Mouse (Mus musculus) embryonic fibroblast, embryonic 13.5 days (primary cell): ENCODE results near the gene Ttc27. TPM values are rescaled to one million over a fixed set of nuclear protein-coding genes. Genes with fewer than 3 reads are reported as not detected.

Experiments used
- H3K27ac ChIP-seq: 2 replicates; pipeline ENCODE4 v1.5.1; 2012; ENCODE audit warnings: low read length, control low read depth, inconsistent platforms; ENCODE audit not compliant: insufficient read depth
- H3K4me1 ChIP-seq: 2 replicates; pipeline ENCODE4 v1.6.1; 2011; ENCODE audit warnings: low read length; ENCODE audit not compliant: control insufficient read depth, insufficient read depth
- H3K4me3 ChIP-seq: 2 replicates; pipeline ENCODE4 v1.5.1; 2011; ENCODE audit warnings: mild to moderate bottlenecking, control low read depth, low read length; ENCODE audit not compliant: insufficient read depth
- CTCF ChIP-seq: IDR thresholded peaks from 2 replicates; pipeline ENCODE4 v1.5.1; 2011; ENCODE audit warnings: mild to moderate bottlenecking, control low read depth, low read length, moderate library complexity, borderline replicate concordance; ENCODE audit not compliant: insufficient read depth
- POLR2A ChIP-seq: IDR thresholded peaks from 2 replicates; pipeline ENCODE4 v1.6.1; 2011; ENCODE audit warnings: low read depth, mild to moderate bottlenecking, control low read depth, low read length, moderate library complexity
- polyA plus RNA-seq: library from polyadenylated mRNA; stranded (reverse); fragments of >200 nt; gene quantifications from 2 replicates; pipeline ENCODE4 v1.2.4, GENCODE M21; 2011; ENCODE audit warnings: low read depth; ENCODE audit not compliant: missing spikeins, insufficient read length

Ttc27 gene
- polyA plus RNA-seq, 1 experiment: 25.6 TPM

DNA sequence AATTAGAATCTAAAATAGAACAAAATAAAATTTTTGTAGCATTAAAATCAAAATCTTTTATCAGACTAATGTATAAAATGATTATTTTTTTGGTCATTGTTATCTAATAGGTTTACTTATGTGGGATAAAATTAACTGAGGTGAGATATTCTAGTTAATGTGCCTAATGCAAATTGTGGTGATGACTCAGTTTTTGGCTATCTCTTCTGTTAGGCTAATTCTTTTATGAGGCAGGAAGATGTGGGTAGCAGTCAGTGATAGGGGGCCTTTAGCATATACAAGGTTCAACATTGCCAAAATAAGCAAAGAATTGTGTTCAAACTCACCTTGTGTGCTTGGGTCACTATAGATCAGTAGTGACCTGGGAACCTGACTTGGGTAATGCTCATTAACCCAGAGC lies 10.9 kb upstream of the Ttc27 start:
- H3K27ac ChIP-seq: no peak overlapping the region
- H3K4me1 ChIP-seq: peaks cover 7% of the 10 kb centered on the region
- no peak overlapping the region for H3K4me3 ChIP-seq
- TF ChIP-seq POLR2A: no peak
- no peak for TF ChIP-seq CTCF

GRCm38 (mm10) chr17:74707637-74708152 lies 9.8 kb upstream of the Ttc27 start:
- no peak overlapping the region for H3K27ac ChIP-seq
- no peak overlapping the region for H3K4me3 ChIP-seq
- TF ChIP-seq CTCF: no peak
- no peak for TF ChIP-seq POLR2A
- H3K4me1 ChIP-seq: peaks cover 7% of the 10 kb centered on the region

- TF ChIP-seq CTCF: no peak
- TF ChIP-seq POLR2A: no peak
- Histone ChIP-seq H3K4me1 (peaks cover 7% of the 10 kb centered on the region), H3K4me3 (no peak overlapping the region)
These were observed 6.8 kb upstream of the Ttc27 start for GRCm38 (mm10) chr17:74710731-74711130.

DNA sequence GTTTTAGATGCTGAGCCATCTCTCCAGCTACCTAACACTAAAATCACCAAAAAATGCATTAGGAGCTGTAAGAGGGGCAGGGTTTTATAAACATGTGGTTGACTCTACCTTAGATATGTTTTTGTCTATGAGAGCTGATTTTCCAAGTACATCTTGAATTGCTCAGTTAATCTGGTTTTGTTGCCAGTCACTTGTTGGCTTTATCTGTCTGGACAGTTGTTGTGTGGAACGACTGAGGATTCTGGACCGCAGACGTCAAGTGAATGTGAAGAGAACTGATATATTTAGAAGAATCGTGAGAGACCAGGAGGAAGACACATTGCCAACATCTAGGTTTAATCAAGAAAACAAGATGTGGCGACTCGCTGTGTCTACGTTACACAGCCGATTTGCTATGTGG lies 5.9 kb upstream of the Ttc27 start:
- H3K4me3 ChIP-seq: no peak overlapping the region
- peak overlapping the region; percentile 99 for H3K27ac ChIP-seq
- no peak for TF ChIP-seq POLR2A
- no peak for TF ChIP-seq CTCF
- peaks cover 7% of the 10 kb centered on the region for H3K4me1 ChIP-seq

More at GRCm38 (mm10) chr17:74710731-74711130, 6.8 kb upstream of the Ttc27 start:
- H3K27ac ChIP-seq: peak overlapping the region; percentile 99

DNA sequence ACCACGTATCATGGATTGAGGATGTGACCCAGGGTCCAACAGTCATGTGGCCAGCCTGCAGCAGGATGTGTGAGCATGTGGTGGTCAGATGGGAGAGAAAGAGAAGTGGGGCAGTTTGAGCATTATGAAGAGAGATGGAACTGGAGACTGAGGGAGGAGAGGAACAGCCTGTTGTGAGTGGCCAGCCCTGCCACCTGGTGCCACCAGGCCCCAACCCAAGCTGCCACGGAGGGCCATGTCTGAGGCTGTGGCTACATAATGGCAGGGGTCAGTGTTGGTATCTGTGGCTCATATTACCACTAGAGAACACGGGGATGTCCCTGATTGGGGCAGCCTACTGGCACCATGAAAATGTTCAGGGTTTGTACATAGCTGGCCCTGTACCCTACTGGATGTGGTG lies 2.4 kb upstream of the Ttc27 start:
- Histone ChIP-seq H3K4me1 (peaks cover 2% of the 10 kb centered on the region), H3K27ac (no peak overlapping the region), H3K4me3 (no peak overlapping the region)
- no peak for TF ChIP-seq POLR2A
- no peak for TF ChIP-seq CTCF

DNA sequence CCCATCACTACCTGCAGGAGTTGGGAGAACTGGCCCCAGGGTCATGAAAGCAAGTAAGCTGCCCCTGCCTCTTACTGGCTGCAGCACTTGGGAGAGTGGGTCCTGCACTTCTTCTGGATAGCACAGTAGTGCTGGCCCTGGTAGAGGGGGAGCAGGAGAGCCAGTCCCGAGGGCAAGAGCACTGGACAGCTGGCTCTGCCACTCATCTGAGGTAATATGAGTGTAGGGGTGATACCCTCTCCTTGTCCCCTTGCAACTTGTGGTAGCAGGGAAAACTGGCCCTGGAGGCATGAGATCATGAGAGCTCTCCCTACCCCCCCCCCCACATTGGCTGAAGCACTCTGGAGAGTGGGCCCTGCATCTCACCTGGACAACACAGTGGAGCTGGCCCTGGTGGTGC lies 1.8 kb upstream of the Ttc27 start:
- TF ChIP-seq POLR2A (no peak), CTCF (no peak)
- H3K27ac ChIP-seq: no peak overlapping the region
- no peaks in the 10 kb centered on the region; the same call in 1 of the 2 replicates for H3K4me1 ChIP-seq
- no peak overlapping the region for H3K4me3 ChIP-seq

- Histone ChIP-seq H3K4me1 (no peaks in the 10 kb centered on the region; the same call in 1 of the 2 replicates), H3K4me3 (0 out of 2 replicates have a peak overlapping the region, but pooled peaks have one; percentile 49), H3K27ac (peak overlapping the region; percentile 44; the same call in 1 of the 2 replicates)
- TF ChIP-seq CTCF (no peak), POLR2A (no peak)
These were observed 889 bp upstream of the Ttc27 start for GRCm38 (mm10) chr17:74716643-74717042.

GRCm38 (mm10) chr17:74717091-74717617 lies 378 bp upstream of the Ttc27 start:
- peak overlapping the region; percentile 44 for H3K27ac ChIP-seq
- peak overlapping the region; percentile 49 for H3K4me3 ChIP-seq
- TF ChIP-seq CTCF (no peak), POLR2A (no peak)
- H3K4me1 ChIP-seq: no peaks in the 10 kb centered on the region; the same call in 1 of the 2 replicates

GRCm38 (mm10) chr17:74732872-74733271 lies 15.3 kb downstream of the Ttc27 start:
- Histone ChIP-seq H3K4me1 (no peaks in the 10 kb centered on the region), H3K4me3 (no peak overlapping the region), H3K27ac (no peak overlapping the region)
- no peak for TF ChIP-seq CTCF
- no peak for TF ChIP-seq POLR2A

DNA sequence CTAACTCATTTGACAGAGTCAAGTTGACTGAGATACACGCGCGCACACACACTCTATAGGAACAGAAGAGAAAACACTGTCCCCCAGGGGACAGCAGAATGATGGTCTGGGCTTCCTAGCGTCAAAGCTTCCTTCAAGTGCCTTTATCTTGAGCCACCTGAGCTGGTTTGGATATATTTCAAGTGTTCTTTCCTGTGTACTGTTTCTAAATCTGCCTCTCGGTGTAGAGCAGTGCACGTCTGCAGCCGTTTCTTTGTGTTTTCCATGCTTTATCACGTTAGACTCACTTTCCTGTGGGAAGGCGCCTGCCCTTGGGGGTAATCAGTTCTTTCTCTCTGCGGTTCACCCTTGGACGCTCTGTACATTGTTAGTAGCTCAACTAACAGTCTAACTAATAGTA lies 17.9 kb downstream of the Ttc27 start:
- Histone ChIP-seq H3K4me3 (no peak overlapping the region), H3K4me1 (no peaks in the 10 kb centered on the region), H3K27ac (no peak overlapping the region)
- TF ChIP-seq POLR2A (no peak), CTCF (no peak)

DNA sequence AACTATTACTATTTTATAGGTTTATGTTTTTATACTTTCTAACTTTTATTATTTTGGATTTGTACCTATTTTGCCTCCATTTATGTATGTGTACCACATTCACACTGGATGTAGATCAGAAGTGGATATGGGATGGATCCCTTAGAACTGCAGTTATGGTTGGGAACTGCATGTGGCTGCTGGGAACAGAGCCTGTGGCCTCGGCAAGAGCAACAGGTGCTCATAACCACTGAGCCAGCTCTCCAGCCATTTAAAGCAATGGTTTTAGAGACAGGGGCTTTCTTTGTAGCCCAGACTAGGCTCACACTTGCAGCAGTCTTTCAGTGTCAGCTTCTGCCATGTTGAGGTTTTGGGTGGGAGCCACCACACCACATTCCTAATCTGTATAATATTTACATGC lies 32.1 kb downstream of the Ttc27 start:
- TF ChIP-seq CTCF (no peak), POLR2A (no peak)
- H3K27ac ChIP-seq: no peak overlapping the region
- H3K4me3 ChIP-seq: no peak overlapping the region
- H3K4me1 ChIP-seq: no peaks in the 10 kb centered on the region
